Mouse (Mus musculus): ENCODE measurements around the gene Onecut3. TPM values are rescaled to one million over a fixed set of nuclear protein-coding genes. Genes with fewer than 3 reads are reported as not detected.

Onecut3 gene
- total RNA-seq, 2 experiments from 2014 or later: not detected

- intact Hi-C loops (cut with DNase I): no loop called here
Measured at GRCm38 (mm10) chr10:80502819-80503314, 8.2 kb downstream of the Onecut3 start.

GRCm38 (mm10) chr10:80503599-80504220 is 9.1 kb downstream of the Onecut3 start:
- DNase-seq: peak; percentile 36 to 44
- intact Hi-C loops (cut with DNase I): no loop called here

More at GRCm38 (mm10) chr10:80502819-80503314, 8.2 kb downstream of the Onecut3 start:
- DNase-seq: no peak

GRCm38 (mm10) chr10:80504724-80505123 is 10.1 kb downstream of the Onecut3 start:
- no peak for DNase-seq
- intact Hi-C loops (cut with DNase I): no loop called here

GRCm38 (mm10) chr10:80506222-80506621 is 11.6 kb downstream of the Onecut3 start:
- intact Hi-C loops (cut with DNase I): no loop called here
- DNase-seq: peak; percentile 73 to 83

GRCm38 (mm10) chr10:80509412-80510272 is 15.0 kb downstream of the Onecut3 start:
- intact Hi-C loops (cut with DNase I): loop anchor here (1.0 to 2.0 kb wide), 3 partner anchors 47 to 133 kb away; no protein-coding TSS in a partner anchor
- DNase-seq: peak; percentile 83 to 91

- intact Hi-C loops (cut with DNase I): no loop called here
- no peak for DNase-seq
Measured at GRCm38 (mm10) chr10:80510273-80510660, 15.6 kb downstream of the Onecut3 start.

- DNase-seq: no peak
- intact Hi-C loops (cut with DNase I): no loop called here
Measured at GRCm38 (mm10) chr10:80513739-80514138, 19.1 kb downstream of the Onecut3 start.

- intact Hi-C loops (cut with DNase I): no loop called here
Measured at GRCm38 (mm10) chr10:80519287-80519686, 24.7 kb downstream of the Onecut3 start.

GRCm38 (mm10) chr10:80523299-80523698 is 28.7 kb downstream of the Onecut3 start:
- DNase-seq: no peak
- intact Hi-C loops (cut with DNase I): no loop called here

More at GRCm38 (mm10) chr10:80519287-80519686, 24.7 kb downstream of the Onecut3 start:
- no peak for DNase-seq

- DNase-seq: no peak
- intact Hi-C loops (cut with DNase I): no loop called here
Measured at GRCm38 (mm10) chr10:80526172-80526571, 31.5 kb downstream of the Onecut3 start.

- intact Hi-C loops (cut with DNase I): no loop called here
- DNase-seq: no peak
Measured at GRCm38 (mm10) chr10:80532783-80533182, 38.1 kb downstream of the Onecut3 start.

- no peak for DNase-seq
- intact Hi-C loops (cut with DNase I): no loop called here
Measured at GRCm38 (mm10) chr10:80533704-80534103, 39.1 kb downstream of the Onecut3 start.

- intact Hi-C loops (cut with DNase I): no loop called here
- no peak for DNase-seq
Measured at GRCm38 (mm10) chr10:80535071-80535470, 40.4 kb downstream of the Onecut3 start.

- no peak for DNase-seq
Measured at GRCm38 (mm10) chr10:80535711-80536110, 41.1 kb downstream of the Onecut3 start.

GRCm38 (mm10) chr10:80538180-80538579 is 43.5 kb downstream of the Onecut3 start:
- DNase-seq: no peak
- intact Hi-C loops (cut with DNase I): no loop called here

More at GRCm38 (mm10) chr10:80535711-80536110, 41.1 kb downstream of the Onecut3 start:
- intact Hi-C loops (cut with DNase I): no loop called here

- intact Hi-C loops (cut with DNase I): no loop called here
- DNase-seq: peak; percentile 48 to 73
Measured at GRCm38 (mm10) chr10:80538710-80539394, 44.2 kb downstream of the Onecut3 start, which contains the start of gene Atp8b3. Gene Atp8b3 (minus strand): TSS chr10:80539124.

- intact Hi-C loops (cut with DNase I): no loop called here
- DNase-seq: no peak
Measured at GRCm38 (mm10) chr10:80539493-80539892, 44.9 kb downstream of the Onecut3 start.

- intact Hi-C loops (cut with DNase I): no loop called here
- no peak for DNase-seq
Measured at GRCm38 (mm10) chr10:80543873-80544272, 49.2 kb downstream of the Onecut3 start.

GRCm38 (mm10) chr10:80545590-80545989 is 51.0 kb downstream of the Onecut3 start:
- intact Hi-C loops (cut with DNase I): no loop called here

GRCm38 (mm10) chr10:80546945-80547344 is 52.3 kb downstream of the Onecut3 start:
- intact Hi-C loops (cut with DNase I): no loop called here
- no peak for DNase-seq

More at GRCm38 (mm10) chr10:80545590-80545989, 51.0 kb downstream of the Onecut3 start:
- DNase-seq: no peak

- no peak for DNase-seq
- intact Hi-C loops (cut with DNase I): no loop called here
Measured at GRCm38 (mm10) chr10:80547539-80547938, 52.9 kb downstream of the Onecut3 start.
